Mouse (Mus musculus): ENCODE measurements at regions not wholly inside any gene's neighbourhood (a gene's known extent, or its start where the extent isn't known, plus 50 kb on each side); places are given as distances from the start of the nearest gene placed in this dataset.

DNA sequence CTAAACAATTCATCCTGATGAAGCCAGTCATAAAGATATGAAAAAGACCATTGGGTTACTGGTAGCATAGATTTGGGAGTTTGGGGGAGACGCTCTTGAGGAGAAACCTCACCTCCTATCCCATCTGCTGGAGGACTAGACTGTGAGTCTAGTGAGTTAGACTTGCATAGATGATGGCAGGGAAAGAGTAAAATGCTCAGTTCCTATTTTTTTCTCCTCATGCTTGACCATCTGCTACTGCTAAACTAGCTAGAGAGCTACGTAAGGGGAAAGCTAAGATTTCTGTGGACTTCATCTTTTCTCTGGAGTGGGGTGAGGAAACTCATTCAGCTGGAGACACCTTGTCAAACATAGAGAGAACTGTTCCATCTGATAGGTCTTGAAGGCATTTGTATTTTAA, 118.4 kb upstream of the Gnao1 start:
- no peak for DNase-seq

- DNase-seq = no peak
These were observed 117.9 kb upstream of the Gnao1 start for GRCm38 (mm10) chr8:93691826-93692225.

- no peak for DNase-seq
These were observed 112.6 kb upstream of the Gnao1 start for GRCm38 (mm10) chr8:93697206-93697605.

- no peak for DNase-seq
These were observed 111.3 kb upstream of the Gnao1 start for GRCm38 (mm10) chr8:93698508-93698907.

DNA sequence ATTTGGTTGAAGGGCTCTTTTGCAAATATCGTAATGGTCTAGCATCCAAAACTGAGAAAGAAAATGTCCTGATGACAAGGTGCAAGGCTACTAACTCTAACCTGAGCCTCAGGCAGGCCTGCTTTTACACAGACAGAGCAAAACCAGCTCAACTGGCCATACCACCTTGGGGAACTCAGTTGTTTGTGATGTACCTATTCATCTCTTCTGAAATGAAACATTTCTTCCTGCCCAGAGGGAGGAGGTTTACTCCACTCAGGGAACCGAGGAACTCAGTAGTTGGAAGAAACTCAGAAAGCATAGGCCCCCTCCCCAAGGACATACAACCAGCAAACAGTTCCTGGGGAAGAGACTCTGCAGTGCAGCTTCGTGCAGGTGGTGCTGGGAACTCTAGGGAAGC, 108.4 kb upstream of the Gnao1 start:
- no peak for DNase-seq

- no peak for DNase-seq
These were observed 97.6 kb upstream of the Gnao1 start for GRCm38 (mm10) chr8:93712066-93712706.

DNA sequence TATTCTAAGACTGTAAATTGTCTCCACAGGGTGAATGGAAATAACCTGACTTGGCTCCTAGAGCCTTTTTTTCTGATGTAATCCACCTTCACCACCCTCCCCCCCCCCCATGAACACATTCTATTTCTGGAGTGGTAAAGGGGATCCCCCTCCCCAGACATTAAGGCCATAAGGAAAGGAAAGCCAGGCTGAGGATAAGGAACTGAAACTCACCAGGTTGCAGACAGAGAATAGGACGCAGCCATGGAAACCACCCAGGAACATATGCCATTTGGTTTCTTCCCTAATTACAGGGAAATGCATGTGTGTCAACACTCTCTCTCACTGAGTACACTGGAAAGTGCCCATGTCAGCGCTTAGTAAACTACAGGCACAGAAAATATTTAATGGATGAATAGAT, 96.5 kb upstream of the Gnao1 start:
- DNase-seq = no peak

DNA sequence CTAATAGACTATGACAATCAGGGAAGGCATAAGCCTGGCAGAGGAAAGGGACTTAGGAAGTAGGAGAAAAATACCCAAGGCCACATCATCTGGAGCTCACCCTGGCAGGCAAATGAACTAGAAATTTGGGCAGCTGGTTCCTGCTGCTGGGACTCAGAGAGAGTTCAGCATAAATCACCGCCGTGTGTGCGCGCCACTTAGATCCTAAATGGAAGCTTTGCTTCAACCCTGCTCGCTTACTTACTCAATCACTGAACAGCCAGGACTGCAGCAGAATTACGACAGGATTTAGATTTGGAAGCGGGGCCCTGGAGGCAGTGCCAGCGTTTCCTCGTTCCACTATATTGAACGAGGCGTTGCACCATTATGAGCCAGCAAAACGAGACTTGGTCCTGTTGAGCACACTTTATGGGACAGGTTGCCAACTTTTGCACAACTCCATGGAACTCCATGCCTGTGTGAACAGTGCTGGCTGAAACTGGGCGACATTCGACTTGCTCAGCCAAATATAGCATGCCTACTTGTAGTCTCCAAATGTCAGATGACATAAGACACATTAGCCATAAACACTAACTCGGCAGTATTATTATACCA, 84.8 kb upstream of the Gnao1 start:
- DNase-seq = no peak

GRCm38 (mm10) chr8:93729124-93729930, 80.4 kb upstream of the Gnao1 start:
- DNase-seq = peak; percentile 14

DNA sequence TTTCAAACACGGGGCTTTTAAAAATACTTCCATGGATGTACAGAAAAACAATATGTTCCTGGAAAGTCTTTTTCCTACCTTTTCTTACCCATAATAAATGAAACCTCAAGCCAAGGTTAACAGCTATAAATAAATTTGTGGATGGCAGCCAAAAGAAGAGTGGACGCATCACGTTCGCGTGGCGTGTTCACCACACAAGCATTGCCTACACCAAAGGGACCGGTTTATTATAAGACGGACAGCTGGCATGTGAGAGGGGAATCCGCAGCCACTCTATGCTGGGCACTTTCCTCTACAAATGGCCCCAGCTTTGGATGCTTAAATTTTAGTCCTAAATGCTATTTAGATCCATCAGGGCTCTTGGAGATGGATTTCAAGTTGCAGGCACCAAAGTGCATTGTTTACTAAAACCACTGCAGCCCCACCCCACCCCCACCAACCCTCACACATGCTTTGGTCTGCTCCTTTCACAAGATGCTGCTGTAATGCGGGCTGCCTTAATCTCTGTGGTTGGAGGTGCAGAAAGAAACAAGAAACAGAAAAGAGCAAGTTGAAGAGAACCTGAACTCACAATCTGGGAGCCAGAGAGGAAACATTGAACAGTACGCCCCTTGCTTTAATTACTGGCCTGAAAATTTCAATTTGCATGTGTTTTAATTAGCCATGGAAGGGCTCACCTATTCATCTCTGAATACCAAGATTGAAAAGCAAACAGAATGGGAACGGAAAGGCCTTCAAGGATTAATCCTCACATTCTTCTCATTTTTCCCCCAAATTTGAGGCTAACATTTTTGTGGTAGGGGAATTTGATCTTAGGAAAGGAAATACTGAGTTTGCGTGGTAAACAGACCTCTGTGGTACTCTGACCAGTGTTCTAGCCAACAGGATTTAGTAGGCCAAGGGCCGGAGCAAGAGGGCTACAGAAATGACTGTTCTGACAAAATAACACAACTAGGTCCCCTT, 78.7 kb upstream of the Gnao1 start:
- DNase-seq = no peak

DNA sequence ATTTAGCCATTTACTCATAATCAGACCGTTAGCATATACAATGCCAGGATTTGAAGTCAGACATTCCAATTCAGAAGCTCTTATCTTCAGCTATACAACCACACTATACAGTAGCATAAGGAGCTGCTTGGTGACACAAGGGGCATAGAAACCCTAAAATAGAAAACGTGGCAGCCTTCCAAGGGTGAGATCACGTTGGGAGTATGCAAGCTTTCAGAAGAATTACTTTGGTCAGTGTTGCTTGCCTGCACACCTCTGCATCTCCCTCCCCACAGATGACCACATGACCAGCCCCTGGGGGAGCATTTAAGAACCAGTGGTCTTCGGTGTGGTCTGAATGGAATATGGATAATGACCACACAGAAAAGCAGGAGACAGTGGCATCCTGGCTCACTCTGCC, 74.9 kb upstream of the Gnao1 start:
- peak; percentile 20 for DNase-seq

DNA sequence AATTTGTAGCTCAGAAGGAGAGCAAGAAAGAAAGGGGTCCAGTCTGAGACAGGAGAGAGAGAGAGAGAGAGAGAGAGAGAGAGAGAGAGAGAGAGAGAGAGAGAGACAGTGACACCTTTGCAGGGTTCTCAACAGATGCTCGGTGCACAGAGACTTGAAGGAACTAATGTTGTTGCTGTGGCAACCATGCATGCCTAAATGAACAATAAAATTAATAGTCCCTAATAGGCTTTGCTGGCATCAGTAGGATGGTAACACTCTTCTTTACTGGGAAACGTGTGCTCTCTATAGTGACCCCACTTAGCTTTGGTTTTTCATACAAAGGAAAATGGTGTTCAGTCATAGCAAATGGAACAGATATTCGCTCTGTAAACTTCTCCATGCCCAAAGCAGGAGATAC, 69.5 kb upstream of the Gnao1 start:
- no peak for DNase-seq

- no peak for DNase-seq
These were observed 61.0 kb upstream of the Gnao1 start for GRCm38 (mm10) chr8:93748720-93749119.

- no peak for DNase-seq
These were observed 58.8 kb upstream of the Gnao1 start for GRCm38 (mm10) chr8:93750921-93751320.

DNA sequence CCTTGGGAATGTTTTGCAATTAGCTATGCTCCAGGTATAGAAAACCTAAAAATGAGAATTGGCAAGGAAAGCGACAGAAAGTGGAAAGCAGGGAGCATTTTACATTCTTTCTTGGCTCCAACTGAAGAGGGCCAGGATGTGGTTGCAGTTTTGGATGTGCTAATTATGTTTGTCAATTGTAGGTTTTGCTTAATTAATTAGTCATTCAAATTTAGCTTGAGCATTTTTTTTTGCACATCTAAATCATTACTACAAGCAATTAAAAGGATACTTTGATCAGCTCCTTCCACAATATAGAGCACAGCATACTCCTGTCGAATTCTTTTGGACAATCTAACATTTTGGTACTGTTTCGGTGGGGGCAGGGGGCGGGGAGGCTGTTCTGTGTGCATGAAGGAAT, 53.8 kb upstream of the Gnao1 start:
- no peak for DNase-seq
